Mouse (Mus musculus) cerebellum, adult 2 months (tissue): ENCODE measurements around the gene Lypla2.

ENCODE experiments used
- CTCF ChIP-seq: fragments of 200-500 bp; IDR thresholded peaks from 2 replicates; pipeline ENCODE4 v1.5.1; 2011; ENCODE audit warnings: low read depth, mild to moderate bottlenecking, control low read depth, low read length, moderate library complexity, borderline replicate concordance; ENCODE audit not compliant: insufficient read depth
- POLR2A ChIP-seq: fragments of 200-500 bp; IDR thresholded peaks from 2 replicates; pipeline ENCODE4 v1.6.1; 2011; ENCODE audit warnings: low read length, control low read depth, borderline replicate concordance; ENCODE audit not compliant: insufficient read depth

- TF ChIP-seq CTCF (no peak), POLR2A (no peak)
These were observed 29.0 kb downstream of the Lypla2 start for GRCm38 (mm10) chr4:135943389-135943788.
